Mouse (Mus musculus) heart, embryonic 10.5 days (tissue): Measurements from ENCODE around the gene Med18. TPM values are rescaled to one million over a fixed set of nuclear protein-coding genes. Genes with fewer than 3 reads are reported as not detected.

Source experiments
- DNase-seq: peaks from one replicate; pipeline ENCODE4 v3.0.0-alpha.2; 2017; ENCODE audit warnings: low spot score
- H3K27ac ChIP-seq: fragments of 300-500 bp; sonication (generic); 2 replicates; pipeline ENCODE4 v1.5.1; 2016; ENCODE audit warnings: mild to moderate bottlenecking
- H3K27me3 ChIP-seq: fragments of 300-500 bp; sonication (generic); 2 replicates; pipeline ENCODE4 v1.6.1; 2016; ENCODE audit warnings: mild to moderate bottlenecking; ENCODE audit not compliant: poor library complexity, insufficient read depth, severe bottlenecking
- H3K36me3 ChIP-seq: fragments of 300-500 bp; sonication (generic); 2 replicates; pipeline ENCODE4 v1.6.1; 2016; ENCODE audit warnings: mild to moderate bottlenecking, moderate library complexity
- H3K4me1 ChIP-seq: fragments of 300-500 bp; sonication (generic); 2 replicates; pipeline ENCODE4 v1.6.1; 2016; ENCODE audit warnings: mild to moderate bottlenecking
- H3K4me3 ChIP-seq: fragments of 300-500 bp; sonication (generic); 2 replicates; pipeline ENCODE4 v1.5.1; 2016; ENCODE audit warnings: mild to moderate bottlenecking, moderate library complexity
- H3K9me3 ChIP-seq: fragments of 300-500 bp; sonication (generic); 2 replicates; pipeline ENCODE4 v1.6.1; 2016; ENCODE audit warnings: mild to moderate bottlenecking, moderate library complexity
- WGBS: fragments of 180-500 bp; shearing (Covaris S2); methylation state at CpG from one replicate; pipeline ENCODE4 v1.1.7; 2016; 5-methylcytosine and 5-hydroxymethylcytosine counted together
- polyA plus RNA-seq: library from polyadenylated mRNA; unstranded; fragments of >200 nt; fragmentation: Nextera tagmentation; extraction: Ambion mirVana; gene quantifications from 2 replicates; pipeline ENCODE4 v1.2.1, GENCODE M21; 2016

Med18 gene
- polyA plus RNA-seq, 1 experiment from 2014 or later = 16.2 TPM

GRCm38 (mm10) chr4:132474631-132475030 lies 10.9 kb upstream of the Med18 start:
- H3K36me3 ChIP-seq = no peaks in the 10 kb centered on the region
- no peaks in the 10 kb centered on the region for H3K4me1 ChIP-seq
- H3K4me3 ChIP-seq = no peak overlapping the region
- WGBS = 78% methylated on average over 4 of the region's 4 CpGs
- H3K9me3 ChIP-seq = no peaks in the 10 kb centered on the region
- DNase-seq = no peak
- H3K27ac ChIP-seq = no peak overlapping the region
- no peaks in the 10 kb centered on the region for H3K27me3 ChIP-seq

GRCm38 (mm10) chr4:132473411-132473810 lies 9.7 kb upstream of the Med18 start:
- H3K4me3 ChIP-seq = no peak overlapping the region
- H3K36me3 ChIP-seq = no peaks in the 10 kb centered on the region
- WGBS = 83% methylated on average over 9 of the region's 9 CpGs
- H3K4me1 ChIP-seq = no peaks in the 10 kb centered on the region
- H3K27me3 ChIP-seq = no peaks in the 10 kb centered on the region
- H3K9me3 ChIP-seq = no peaks in the 10 kb centered on the region
- H3K27ac ChIP-seq = no peak overlapping the region
- DNase-seq = no peak

GRCm38 (mm10) chr4:132469873-132470272 lies 6.2 kb upstream of the Med18 start:
- Histone ChIP-seq H3K36me3 (no peaks in the 10 kb centered on the region), H3K27me3 (no peaks in the 10 kb centered on the region), H3K27ac (0 out of 2 replicates have a peak overlapping the region, but pooled peaks have one; percentile 16), H3K4me3 (no peak overlapping the region), H3K9me3 (no peaks in the 10 kb centered on the region), H3K4me1 (no peaks in the 10 kb centered on the region)
- no peak for DNase-seq
- WGBS = 22% methylated on average over 3 of the region's 3 CpGs

GRCm38 (mm10) chr4:132464255-132464613 lies 513 bp upstream of the Med18 start:
- 4% methylated on average over 5 of the region's 5 CpGs for WGBS
- Histone ChIP-seq H3K36me3 (peaks cover 19% of the 10 kb centered on the region), H3K27ac (peak overlapping the region; percentile 84)

GRCm38 (mm10) chr4:132462836-132463235 lies 885 bp downstream of the Med18 start:
- Histone ChIP-seq H3K4me3 (peak overlapping the region; percentile 83), H3K9me3 (no peaks in the 10 kb centered on the region), H3K4me1 (peaks cover 14% of the 10 kb centered on the region; the same call in 1 of the 2 replicates), H3K27ac (peak overlapping the region; percentile 84; the same call in 1 of the 2 replicates), H3K36me3 (peaks cover 30% of the 10 kb centered on the region), H3K27me3 (no peaks in the 10 kb centered on the region)
- WGBS = 13% methylated on average over 11 of the region's 11 CpGs
- no peak for DNase-seq

More at GRCm38 (mm10) chr4:132464255-132464613, 513 bp upstream of the Med18 start:
- Histone ChIP-seq H3K4me3 (peak overlapping the region; percentile 83), H3K9me3 (no peaks in the 10 kb centered on the region), H3K4me1 (peaks cover 14% of the 10 kb centered on the region; the same call in 1 of the 2 replicates), H3K27me3 (no peaks in the 10 kb centered on the region)
- DNase-seq = no peak

- Histone ChIP-seq H3K4me1 (peaks cover 14% of the 10 kb centered on the region; the same call in 1 of the 2 replicates), H3K27me3 (no peaks in the 10 kb centered on the region), H3K4me3 (no peak overlapping the region), H3K36me3 (peaks cover 41% of the 10 kb centered on the region), H3K9me3 (no peaks in the 10 kb centered on the region), H3K27ac (no peak overlapping the region)
- no peak for DNase-seq
- WGBS = 88% methylated on average over 8 of the region's 8 CpGs
Observed at GRCm38 (mm10) chr4:132460225-132460624, 3.5 kb downstream of the Med18 start.

- DNase-seq = no peak
- WGBS = 90% methylated on average over 6 of the region's 6 CpGs
- peaks cover 35% of the 10 kb centered on the region for H3K36me3 ChIP-seq
- no peak overlapping the region for H3K27ac ChIP-seq
- H3K27me3 ChIP-seq = no peaks in the 10 kb centered on the region
- H3K4me1 ChIP-seq = no peaks in the 10 kb centered on the region
- H3K9me3 ChIP-seq = no peaks in the 10 kb centered on the region
- no peak overlapping the region for H3K4me3 ChIP-seq
Observed at GRCm38 (mm10) chr4:132455561-132455960, 8.2 kb downstream of the Med18 start.

GRCm38 (mm10) chr4:132455146-132455545 lies 8.6 kb downstream of the Med18 start:
- DNase-seq = no peak
- no peak overlapping the region for H3K27ac ChIP-seq
- H3K27me3 ChIP-seq = no peaks in the 10 kb centered on the region
- H3K4me3 ChIP-seq = no peak overlapping the region
- peaks cover 31% of the 10 kb centered on the region for H3K36me3 ChIP-seq
- no peaks in the 10 kb centered on the region for H3K4me1 ChIP-seq
- WGBS = 86% methylated on average over 3 of the region's 3 CpGs
- no peaks in the 10 kb centered on the region for H3K9me3 ChIP-seq

GRCm38 (mm10) chr4:132454216-132454615 lies 9.5 kb downstream of the Med18 start:
- Histone ChIP-seq H3K4me3 (no peak overlapping the region), H3K27ac (no peak overlapping the region), H3K36me3 (peaks cover 22% of the 10 kb centered on the region), H3K27me3 (no peaks in the 10 kb centered on the region), H3K9me3 (no peaks in the 10 kb centered on the region), H3K4me1 (no peaks in the 10 kb centered on the region)
- 65% methylated on average over 4 of the region's 6 CpGs for WGBS
- no peak for DNase-seq

GRCm38 (mm10) chr4:132449778-132450177 lies 13.9 kb downstream of the Med18 start:
- H3K27me3 ChIP-seq = no peaks in the 10 kb centered on the region
- no peaks in the 10 kb centered on the region for H3K36me3 ChIP-seq
- no peak for DNase-seq
- 81% methylated on average over 3 of the region's 3 CpGs for WGBS
- H3K4me3 ChIP-seq = no peak overlapping the region
- no peaks in the 10 kb centered on the region for H3K9me3 ChIP-seq
- no peaks in the 10 kb centered on the region for H3K4me1 ChIP-seq
- H3K27ac ChIP-seq = no peak overlapping the region

GRCm38 (mm10) chr4:132446105-132446504 lies 17.6 kb downstream of the Med18 start:
- WGBS = 70% methylated on average over 12 of the region's 12 CpGs
- DNase-seq = no peak
- H3K9me3 ChIP-seq = no peaks in the 10 kb centered on the region
- H3K27me3 ChIP-seq = no peaks in the 10 kb centered on the region
- no peaks in the 10 kb centered on the region for H3K36me3 ChIP-seq
- no peak overlapping the region for H3K4me3 ChIP-seq
- no peaks in the 10 kb centered on the region for H3K4me1 ChIP-seq
- no peak overlapping the region for H3K27ac ChIP-seq

GRCm38 (mm10) chr4:132444516-132444915 lies 19.2 kb downstream of the Med18 start:
- Histone ChIP-seq H3K4me1 (no peaks in the 10 kb centered on the region), H3K27ac (no peak overlapping the region), H3K36me3 (no peaks in the 10 kb centered on the region), H3K4me3 (no peak overlapping the region), H3K9me3 (no peaks in the 10 kb centered on the region), H3K27me3 (no peaks in the 10 kb centered on the region)
- 79% methylated on average over 8 of the region's 8 CpGs for WGBS
- no peak for DNase-seq

- Histone ChIP-seq H3K27ac (no peak overlapping the region), H3K4me1 (peaks cover 7% of the 10 kb centered on the region; the same call in 1 of the 2 replicates), H3K4me3 (no peak overlapping the region), H3K27me3 (no peaks in the 10 kb centered on the region), H3K9me3 (no peaks in the 10 kb centered on the region), H3K36me3 (no peaks in the 10 kb centered on the region)
- 44% methylated on average over 11 of the region's 11 CpGs for WGBS
- DNase-seq = no peak
Observed at GRCm38 (mm10) chr4:132437857-132438256, 25.9 kb downstream of the Med18 start.

- Histone ChIP-seq H3K9me3 (no peaks in the 10 kb centered on the region), H3K4me1 (peaks cover 8% of the 10 kb centered on the region), H3K27ac (peak overlapping the region; percentile 72), H3K4me3 (peak overlapping the region; percentile 54), H3K36me3 (no peaks in the 10 kb centered on the region), H3K27me3 (no peaks in the 10 kb centered on the region)
- no peak for DNase-seq
- WGBS = 13% methylated on average over 14 of the region's 14 CpGs
Observed at GRCm38 (mm10) chr4:132432717-132433372, 30.9 kb downstream of the Med18 start.
